Mouse (Mus musculus) midbrain, embryonic 11.5 days (tissue): Measurements from ENCODE around the gene Rptn. TPM values are rescaled to one million over a fixed set of nuclear protein-coding genes. Genes with fewer than 3 reads are reported as not detected.

Source experiments
- ATAC-seq: fragments of 200-750 bp; cut with Nextera tagmentation; 2 replicates; pipeline ENCODE4 v1.8.0; 2017; ENCODE audit warnings: moderate TSS enrichment, moderate library complexity; ENCODE audit not compliant: low FRiP score
- DNase-seq: peaks from one replicate; pipeline ENCODE4 v3.0.0; 2015; ENCODE audit warnings: low spot score; ENCODE audit errors: missing footprints
- H3K27ac ChIP-seq: fragments of 300-500 bp; sonication (generic); 2 replicates; pipeline ENCODE4 v1.5.1; 2014; ENCODE audit warnings: low read depth, low read length
- H3K27me3 ChIP-seq: fragments of 300-500 bp; sonication (generic); 2 replicates; pipeline ENCODE4 v1.6.1; 2014; ENCODE audit warnings: mild to moderate bottlenecking, low read length, moderate library complexity, mixed read lengths; ENCODE audit not compliant: control insufficient read depth, insufficient read depth
- H3K36me3 ChIP-seq: fragments of 300-500 bp; sonication (generic); 2 replicates; pipeline ENCODE4 v1.6.1; 2014; ENCODE audit warnings: mild to moderate bottlenecking, low read length, moderate library complexity, mixed read lengths; ENCODE audit not compliant: control insufficient read depth, insufficient read depth
- H3K4me1 ChIP-seq: fragments of 300-500 bp; sonication (generic); 2 replicates; pipeline ENCODE4 v1.6.1; 2014; ENCODE audit warnings: low read length; ENCODE audit not compliant: control insufficient read depth, insufficient read depth
- H3K4me2 ChIP-seq: fragments of 300-500 bp; sonication (generic); 2 replicates; pipeline ENCODE4 v1.6.1; 2014; ENCODE audit warnings: mild to moderate bottlenecking, moderate library complexity
- H3K4me3 ChIP-seq: fragments of 300-500 bp; sonication (generic); 2 replicates; pipeline ENCODE4 v1.5.1; 2014; ENCODE audit warnings: low read depth, low read length
- H3K9ac ChIP-seq: fragments of 300-500 bp; sonication (generic); 2 replicates; pipeline ENCODE4 v1.6.1; 2014; ENCODE audit warnings: low read length
- H3K9me3 ChIP-seq: fragments of 300-500 bp; sonication (generic); 2 replicates; pipeline ENCODE4 v1.6.1; 2016; ENCODE audit warnings: low read length; ENCODE audit not compliant: control insufficient read depth
- WGBS: fragments of 180-500 bp; shearing (Covaris S2); extraction: QIAGEN DNeasy Blood & Tissue Kit; methylation state at CpG from one replicate; pipeline ENCODE4 v1.1.7; 2014; 5-methylcytosine and 5-hydroxymethylcytosine counted together
- polyA plus RNA-seq: library from polyadenylated mRNA; unstranded; fragments of >200 nt; fragmentation: Nextera tagmentation; extraction: Ambion mirVana; gene quantifications from 2 replicates; pipeline ENCODE4 v1.2.1, GENCODE M21; 2014

Gene Rptn
- not detected in 2 replicates for polyA plus RNA-seq

- 75% methylated on average over 2 of the region's 2 CpGs for WGBS
- no peak for ATAC-seq
Measured at GRCm38 (mm10) chr3:93393366-93393765, at the start of gene Rptn. TSS of gene Rptn (plus strand) at chr3:93393699.

DNA sequence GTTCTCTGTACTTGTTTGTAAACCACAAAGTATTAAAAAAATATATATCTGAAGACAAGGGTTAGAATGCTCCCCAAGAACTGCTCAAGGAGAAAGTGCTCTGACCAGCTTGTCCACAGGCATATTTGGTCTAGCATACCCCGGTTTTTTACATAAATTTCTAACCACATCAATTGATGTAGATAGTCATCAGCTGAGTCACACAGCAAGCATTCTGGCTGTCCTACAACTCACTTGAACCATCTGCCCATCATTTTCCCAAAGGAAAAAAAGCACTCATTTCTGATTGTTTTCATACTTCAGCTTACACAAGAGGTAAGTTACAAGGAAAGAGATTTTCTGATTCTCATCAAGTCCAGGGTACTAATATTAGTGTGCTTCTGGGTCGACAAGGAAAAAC, 46.6 kb upstream of the Rptn start:
- Histone ChIP-seq H3K9ac (no peak overlapping the region), H3K27me3 (no peaks in the 10 kb centered on the region), H3K4me3 (no peak overlapping the region), H3K4me2 (no peak overlapping the region), H3K4me1 (no peaks in the 10 kb centered on the region), H3K36me3 (no peaks in the 10 kb centered on the region), H3K27ac (no peak overlapping the region), H3K9me3 (no peaks in the 10 kb centered on the region)
- DNase-seq (no peak), ATAC-seq (no peak)
- WGBS: 88% methylated on average over 2 of the region's 2 CpGs

More at GRCm38 (mm10) chr3:93393366-93393765, at the start of gene Rptn:
- Histone ChIP-seq H3K4me1 (no peaks in the 10 kb centered on the region), H3K27ac (no peak within 1 kb of the TSS), H3K4me3 (no peak within 1 kb of the TSS), H3K27me3 (no peaks in the 10 kb centered on the region), H3K36me3 (no peaks in the 10 kb centered on the region), H3K4me2 (no peak within 1 kb of the TSS), H3K9me3 (no peaks in the 10 kb centered on the region), H3K9ac (no peak within 1 kb of the TSS)
- DNase-seq: no peak

DNA sequence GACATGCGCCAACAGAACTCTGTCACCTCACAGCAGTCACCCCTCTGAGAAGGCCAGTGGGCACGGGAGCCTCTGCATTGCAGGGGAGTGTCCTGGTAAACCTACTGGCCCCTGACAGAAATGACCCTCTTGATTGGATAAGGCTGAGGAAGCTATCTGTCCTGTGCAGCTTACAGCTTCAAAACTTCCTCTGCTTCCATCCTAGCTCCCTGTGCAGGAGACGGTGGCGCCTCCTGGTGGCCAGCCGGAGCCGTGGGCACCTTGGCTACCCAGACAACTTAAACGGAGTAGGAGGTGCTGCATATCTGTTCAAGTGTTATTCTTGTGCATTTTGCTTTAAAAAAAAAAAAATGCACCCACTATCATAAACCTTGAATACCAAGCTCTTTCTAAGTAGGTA, 33.5 kb upstream of the Rptn start:
- DNase-seq (peak; percentile 91), ATAC-seq (peak; percentile 53; the same call in 1 of the 2 replicates)
- no peaks in the 10 kb centered on the region for H3K4me1 ChIP-seq
- no peaks in the 10 kb centered on the region for H3K27me3 ChIP-seq
- no peak overlapping the region for H3K27ac ChIP-seq
- no peak overlapping the region for H3K9ac ChIP-seq
- no peak overlapping the region for H3K4me3 ChIP-seq
- 20% methylated on average over 7 of the region's 7 CpGs for WGBS
- no peak overlapping the region for H3K4me2 ChIP-seq
- no peaks in the 10 kb centered on the region for H3K9me3 ChIP-seq
- no peaks in the 10 kb centered on the region for H3K36me3 ChIP-seq

DNA sequence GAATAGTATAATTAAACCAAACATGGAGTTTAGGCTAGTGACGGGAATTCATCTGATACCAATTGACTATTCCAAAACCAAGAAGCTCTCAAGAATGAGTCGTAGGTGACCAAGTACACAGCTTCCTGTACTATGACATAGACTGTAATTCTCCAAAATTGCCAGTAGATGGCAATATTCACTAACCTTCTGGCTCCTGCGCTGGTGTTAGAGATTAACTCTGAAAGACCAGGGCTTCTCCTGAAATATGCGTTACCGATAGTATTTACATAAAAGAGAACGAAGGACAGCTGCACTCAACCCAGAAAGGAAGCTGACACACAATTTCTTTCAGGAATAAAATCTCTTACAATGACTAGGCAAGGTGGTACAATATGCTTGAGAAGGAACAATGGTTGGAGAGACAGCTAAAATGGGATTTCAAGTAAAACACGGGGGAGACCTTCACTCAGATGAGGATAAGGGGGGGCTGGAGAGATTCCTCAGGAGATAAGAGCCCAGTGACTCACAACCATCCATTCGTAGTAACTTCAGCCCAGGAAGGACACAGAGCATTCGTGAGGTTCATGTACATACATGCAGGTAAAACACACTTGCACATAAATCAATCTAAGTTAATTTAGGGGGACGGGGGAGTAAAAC, 31.4 kb upstream of the Rptn start:
- H3K9ac ChIP-seq: no peak overlapping the region
- DNase-seq: peak; percentile 92
- H3K27me3 ChIP-seq: no peaks in the 10 kb centered on the region
- H3K36me3 ChIP-seq: no peaks in the 10 kb centered on the region
- no peak overlapping the region for H3K27ac ChIP-seq
- WGBS: 11% methylated on average over 10 of the region's 10 CpGs
- ATAC-seq: peak; percentile 84
- no peaks in the 10 kb centered on the region for H3K9me3 ChIP-seq
- no peaks in the 10 kb centered on the region for H3K4me1 ChIP-seq
- H3K4me3 ChIP-seq: no peak overlapping the region
- H3K4me2 ChIP-seq: peak overlapping the region; percentile 30; the same call in 1 of the 2 replicates

GRCm38 (mm10) chr3:93366966-93367575, 26.4 kb upstream of the Rptn start:
- H3K36me3 ChIP-seq: no peaks in the 10 kb centered on the region
- H3K9me3 ChIP-seq: no peaks in the 10 kb centered on the region
- no peak for DNase-seq
- H3K9ac ChIP-seq: no peak overlapping the region
- WGBS: 69% methylated on average over 3 of the region's 3 CpGs
- ATAC-seq: no peak
- no peaks in the 10 kb centered on the region for H3K4me1 ChIP-seq
- no peaks in the 10 kb centered on the region for H3K27me3 ChIP-seq
- no peak overlapping the region for H3K4me2 ChIP-seq
- H3K27ac ChIP-seq: no peak overlapping the region
- H3K4me3 ChIP-seq: no peak overlapping the region

DNA sequence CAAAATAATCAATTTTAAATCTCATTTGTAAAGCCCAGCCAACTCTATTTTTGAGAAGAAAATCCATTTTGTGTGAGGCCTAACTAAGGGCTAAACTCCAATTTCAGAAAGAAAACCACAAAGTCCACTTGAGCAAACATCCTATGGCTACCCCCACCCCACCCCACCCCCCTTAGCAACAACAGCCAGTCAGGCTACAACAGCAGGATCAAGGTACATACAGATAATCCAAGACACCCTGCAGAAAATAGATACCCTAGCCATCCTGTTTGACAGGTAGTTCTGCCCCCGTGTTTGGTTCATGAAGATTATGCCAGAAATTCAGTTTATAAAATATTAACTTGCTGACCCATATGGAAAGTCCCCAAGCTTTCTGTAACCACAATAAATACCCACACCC, 25.3 kb upstream of the Rptn start:
- Histone ChIP-seq H3K27ac (no peak overlapping the region), H3K4me2 (no peak overlapping the region), H3K9ac (no peak overlapping the region), H3K36me3 (no peaks in the 10 kb centered on the region), H3K27me3 (no peaks in the 10 kb centered on the region), H3K4me3 (no peak overlapping the region), H3K4me1 (no peaks in the 10 kb centered on the region), H3K9me3 (no peaks in the 10 kb centered on the region)
- ATAC-seq (no peak), DNase-seq (no peak)
- WGBS: 73% methylated on average over 1 of the region's 1 CpGs

- 82% methylated on average over 6 of the region's 6 CpGs for WGBS
- Histone ChIP-seq H3K27me3 (no peaks in the 10 kb centered on the region), H3K27ac (no peak overlapping the region), H3K9me3 (no peaks in the 10 kb centered on the region), H3K4me2 (no peak overlapping the region), H3K4me3 (no peak overlapping the region), H3K4me1 (no peaks in the 10 kb centered on the region), H3K9ac (no peak overlapping the region), H3K36me3 (no peaks in the 10 kb centered on the region)
- DNase-seq: no peak
- no peak for ATAC-seq
Measured at GRCm38 (mm10) chr3:93373416-93373815, 20.1 kb upstream of the Rptn start.

- ATAC-seq (no peak), DNase-seq (no peak)
- Histone ChIP-seq H3K36me3 (no peaks in the 10 kb centered on the region), H3K27me3 (no peaks in the 10 kb centered on the region), H3K9ac (no peak overlapping the region), H3K4me2 (no peak overlapping the region), H3K27ac (no peak overlapping the region), H3K4me1 (no peaks in the 10 kb centered on the region), H3K4me3 (no peak overlapping the region), H3K9me3 (no peaks in the 10 kb centered on the region)
- WGBS: 78% methylated on average over 1 of the region's 1 CpGs
Measured at GRCm38 (mm10) chr3:93375196-93375595, 18.3 kb upstream of the Rptn start.

- Histone ChIP-seq H3K27ac (no peak overlapping the region), H3K9me3 (no peaks in the 10 kb centered on the region), H3K4me3 (no peak overlapping the region), H3K36me3 (no peaks in the 10 kb centered on the region), H3K9ac (no peak overlapping the region), H3K4me1 (no peaks in the 10 kb centered on the region), H3K27me3 (no peaks in the 10 kb centered on the region), H3K4me2 (no peak overlapping the region)
- DNase-seq (no peak), ATAC-seq (no peak)
- 86% methylated on average over 5 of the region's 5 CpGs for WGBS
Measured at GRCm38 (mm10) chr3:93375601-93376000, 17.9 kb upstream of the Rptn start.
